Mouse (Mus musculus) cerebellum, postnatal 4 days (tissue): ENCODE data around the gene Vgll4.

ENCODE experiments used
- DNase-seq, 2 experiments: peaks; one replicate each; pipeline ENCODE4 v3.0.0; 2022; ENCODE audit warnings: low spot score in 2 of 2, mixed read lengths in 1 of 2

Vgll4 gene

DNA sequence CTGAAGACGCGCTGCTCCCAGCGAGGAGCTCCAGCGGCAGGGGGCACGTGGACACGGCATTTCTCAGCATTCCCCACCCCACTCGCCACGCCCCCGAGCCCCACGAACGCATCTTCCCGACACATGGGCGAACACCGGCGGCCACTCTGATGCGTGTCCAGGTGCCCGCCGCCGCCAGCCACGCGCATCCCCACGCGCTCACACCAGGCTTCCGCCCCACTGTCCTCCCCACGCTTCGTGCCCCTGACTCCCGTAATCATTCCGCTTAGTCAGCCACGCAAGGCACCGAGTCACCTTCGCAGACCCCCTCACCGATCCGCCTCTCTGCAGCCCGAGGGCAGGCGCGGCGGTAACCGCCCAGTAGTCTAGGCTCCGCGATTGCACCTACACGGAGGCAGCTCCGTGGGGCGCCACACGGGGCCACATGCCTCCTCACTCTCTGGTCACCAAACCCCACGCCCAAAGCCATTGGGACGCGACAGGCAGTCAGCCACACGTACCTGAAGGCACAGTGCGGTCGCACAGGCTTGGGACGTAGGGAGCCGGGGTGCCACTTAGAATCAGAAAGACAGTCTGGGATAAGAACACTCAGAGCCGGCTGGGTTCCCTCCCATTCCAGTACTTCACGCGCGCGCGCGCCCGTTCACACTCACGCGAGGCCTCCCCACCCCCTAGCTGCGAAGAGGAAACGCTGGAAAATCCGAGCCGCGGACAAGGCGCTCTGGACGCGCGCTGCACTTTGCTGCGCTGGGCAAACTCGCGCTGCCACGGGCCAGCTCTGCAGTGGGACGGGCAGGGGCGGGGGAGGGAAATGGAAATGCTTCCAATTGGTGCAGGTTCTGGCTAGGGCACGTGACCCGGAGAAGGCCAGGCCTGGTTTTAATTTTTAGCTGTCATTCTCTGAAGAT lies at the start of gene Vgll4:
Gene Vgll4, minus strand, starts transcription at position 782 of the 908 bp plus-strand sequence.
- peak; percentile 37 to 58 for DNase-seq

DNA sequence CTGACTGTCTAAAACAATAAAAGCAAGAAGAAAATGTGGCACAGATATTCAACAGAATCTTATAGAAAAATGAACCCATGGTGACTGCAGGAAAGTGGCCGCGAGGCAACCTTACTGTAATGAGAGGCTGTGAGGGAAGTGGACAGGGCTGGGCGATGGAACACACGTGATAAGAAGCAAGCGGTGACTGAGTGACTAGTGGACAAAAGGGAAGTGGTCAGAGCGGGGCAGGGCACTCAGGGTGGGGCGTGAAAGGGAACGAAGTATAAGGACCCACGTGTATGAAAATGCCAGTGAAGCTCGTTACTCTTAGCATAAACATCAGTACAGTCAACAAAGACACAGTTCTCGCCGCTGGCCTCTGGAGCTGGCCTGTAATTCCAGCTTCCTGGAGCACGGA lies 45.7 kb upstream of the Vgll4 start:
- DNase-seq, result no peak

DNA sequence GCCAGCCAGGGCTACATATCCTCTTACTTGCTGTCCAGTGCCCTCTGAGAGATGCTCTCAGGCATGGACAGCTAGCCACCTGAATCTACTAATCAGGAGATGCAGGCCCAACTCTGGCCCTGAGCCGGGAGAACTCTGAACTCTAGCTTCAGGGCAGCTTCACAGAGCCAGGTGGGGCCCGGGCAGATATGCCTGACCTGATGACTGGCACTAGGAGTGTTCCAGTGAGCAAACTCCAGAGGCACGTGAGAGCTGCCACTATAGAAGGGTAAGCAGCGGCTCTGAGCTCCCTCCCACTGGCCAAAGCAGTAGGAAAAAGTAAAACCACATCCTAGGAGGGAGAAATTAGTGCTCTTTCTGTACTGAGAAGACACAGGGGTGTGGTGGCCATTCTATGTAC lies 43.8 kb upstream of the Vgll4 start:
- no peak for DNase-seq

DNA sequence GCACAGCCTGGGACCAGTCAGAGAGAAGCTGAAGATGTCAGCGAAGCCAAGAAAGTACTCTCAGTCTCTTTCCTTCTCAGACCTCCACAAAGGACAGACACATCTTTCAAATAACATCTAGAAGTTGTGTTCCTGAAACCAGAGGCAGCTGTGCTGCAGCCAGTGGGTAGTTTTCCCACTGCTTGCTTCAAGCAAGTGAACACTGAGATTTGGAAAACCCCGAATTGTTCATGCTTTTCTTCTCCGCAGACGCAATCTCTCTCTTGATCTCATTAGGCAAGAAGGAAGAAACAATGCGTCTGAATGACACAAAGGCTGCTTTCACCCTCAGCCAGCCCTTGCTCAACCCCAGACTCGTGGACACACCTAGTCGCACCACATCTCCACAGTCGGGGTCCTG lies 42.0 kb upstream of the Vgll4 start:
- no peak for DNase-seq

DNA sequence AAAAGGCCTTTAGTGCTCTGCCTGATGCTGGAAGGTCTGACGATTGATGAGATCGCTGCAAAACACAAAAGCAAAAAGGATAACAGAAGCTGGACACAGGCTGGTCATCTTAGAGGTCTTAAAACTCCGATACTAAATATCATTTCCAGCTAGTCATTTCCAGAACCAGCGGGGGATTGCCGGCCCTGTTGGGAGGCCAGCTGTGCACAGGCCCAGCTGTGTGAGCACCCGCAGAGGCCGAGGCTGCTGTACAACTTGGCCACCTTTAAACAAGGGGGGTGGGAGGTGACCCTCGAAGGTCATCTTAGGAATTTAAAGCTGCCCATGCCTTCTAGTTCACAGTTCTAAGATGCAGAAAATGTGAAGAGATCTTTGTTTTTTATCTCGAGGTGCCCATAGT lies 41.0 kb upstream of the Vgll4 start:
- DNase-seq, result no peak

DNA sequence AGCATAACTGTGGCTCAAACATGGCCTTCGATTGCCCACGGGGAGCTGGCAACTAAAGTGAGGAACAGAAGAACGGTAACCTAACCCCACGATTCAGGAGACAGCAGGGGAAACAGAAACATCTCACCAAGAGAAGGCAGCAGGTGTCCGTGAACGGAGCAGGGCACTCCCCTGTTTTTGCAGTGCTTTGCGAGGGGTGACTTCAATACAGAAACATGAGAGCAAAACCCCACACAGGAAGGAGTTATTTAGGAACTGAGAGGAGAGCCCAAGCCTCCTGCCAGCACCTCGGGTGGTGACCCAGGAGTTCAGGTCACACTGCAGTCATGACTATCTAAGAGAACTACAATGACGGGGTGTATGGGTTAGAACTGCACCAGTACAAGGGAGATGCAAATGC lies 40.5 kb upstream of the Vgll4 start:
- DNase-seq, result no peak

DNA sequence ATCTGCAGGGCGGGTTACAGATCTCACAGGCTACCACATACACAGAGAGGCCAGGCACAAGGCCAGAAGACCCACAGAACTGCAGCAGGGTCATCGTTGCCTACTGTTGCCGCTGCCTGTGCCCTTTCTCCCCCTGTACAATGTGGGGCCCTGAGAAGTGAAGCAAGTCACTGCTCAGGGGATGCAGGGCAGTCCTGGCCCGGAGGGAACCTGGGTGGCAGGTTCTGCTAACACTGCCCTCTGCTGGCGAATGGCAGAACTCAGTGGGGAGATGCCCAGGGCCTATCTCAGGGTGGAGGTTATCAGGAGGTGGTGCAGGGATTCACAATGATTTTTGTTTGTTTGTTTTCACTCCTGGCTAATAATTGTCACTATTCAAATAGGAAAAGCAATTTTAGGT lies 37.9 kb upstream of the Vgll4 start:
- DNase-seq, result peak; percentile 63 to 81

DNA sequence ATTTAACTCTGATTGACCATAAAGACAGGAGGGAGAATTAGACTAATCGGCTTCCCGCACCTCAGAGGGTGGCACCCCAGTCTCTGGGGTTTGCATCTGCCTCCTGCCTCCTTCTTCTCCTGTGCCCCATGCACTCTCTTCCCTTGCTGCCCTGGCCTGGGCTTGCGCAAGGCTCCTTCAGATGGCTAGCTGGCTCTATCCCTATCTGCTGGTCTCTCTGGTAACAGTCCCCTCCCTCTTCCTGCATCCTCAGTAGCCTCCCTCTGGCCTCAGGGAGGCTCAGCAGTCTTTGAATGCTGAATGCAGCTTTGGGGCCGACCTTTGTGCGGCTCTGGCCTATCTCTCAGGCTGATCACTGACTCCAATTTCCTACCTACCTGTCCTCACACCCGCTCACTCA lies 37.2 kb upstream of the Vgll4 start:
- DNase-seq, result no peak

DNA sequence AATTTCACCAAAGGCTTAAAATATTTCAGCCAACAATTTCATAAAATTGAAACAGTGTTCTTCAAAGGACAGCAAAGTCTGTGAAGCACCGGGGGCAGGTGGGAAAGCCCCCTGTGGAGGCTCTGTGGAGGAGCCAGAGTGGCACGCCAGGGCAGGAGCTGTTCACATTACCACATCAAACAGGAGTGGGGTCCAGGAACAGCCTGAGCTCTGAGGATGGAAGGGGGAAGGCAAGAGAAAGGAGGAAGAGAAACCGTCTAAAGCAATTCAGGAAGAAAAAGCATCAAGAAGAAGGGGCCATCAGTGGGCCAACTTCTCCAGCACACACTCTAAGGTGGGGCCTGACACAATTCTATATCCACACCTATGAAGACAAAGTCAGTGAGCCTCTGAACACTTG lies 36.3 kb upstream of the Vgll4 start:
- no peak for DNase-seq

DNA sequence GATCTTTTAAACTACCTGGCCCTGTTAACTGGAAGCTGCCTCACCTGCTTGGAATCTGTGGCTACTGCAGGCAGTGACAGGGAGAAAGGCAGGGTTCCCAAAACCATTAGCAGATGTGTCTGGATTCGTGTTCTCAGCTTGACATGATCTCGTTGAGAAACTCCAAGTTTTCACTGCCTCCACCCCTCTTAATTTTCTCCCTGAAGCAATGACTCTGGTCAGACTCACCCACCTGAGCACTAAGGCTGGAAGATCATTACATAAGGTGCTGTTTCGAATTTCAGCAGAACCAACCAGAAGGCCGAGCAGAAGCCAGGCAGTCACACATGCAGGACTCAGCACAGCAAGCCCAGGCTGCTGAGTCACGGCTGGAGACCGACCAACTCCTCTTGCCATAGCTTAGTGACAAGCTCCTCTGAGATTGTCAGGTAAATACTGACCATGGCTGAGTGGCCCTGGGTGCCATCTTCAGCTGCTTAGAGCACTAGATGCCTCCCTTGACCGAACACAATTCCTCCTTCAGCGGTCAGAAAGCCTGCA lies 35.6 kb upstream of the Vgll4 start:
- DNase-seq, result no peak

DNA sequence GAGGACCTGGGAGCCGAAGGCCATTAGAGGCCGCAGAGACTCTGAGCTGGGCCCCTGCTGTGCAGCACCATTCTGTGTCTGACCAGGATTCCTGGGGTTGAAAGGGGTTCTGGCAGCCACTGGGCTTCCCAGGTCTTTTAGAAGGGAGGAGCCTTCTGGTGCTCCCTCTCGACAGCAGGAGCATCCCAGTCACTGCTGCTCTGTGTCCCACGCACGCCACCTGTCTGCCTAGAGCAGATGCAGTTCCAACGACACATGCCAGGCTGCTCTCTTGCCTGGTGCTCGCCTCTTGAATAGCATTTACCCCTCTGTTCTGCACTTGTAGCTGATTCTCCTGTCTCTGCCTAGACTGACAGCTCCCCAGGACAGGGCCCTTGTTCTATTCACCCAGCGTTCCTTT lies 34.8 kb upstream of the Vgll4 start:
- DNase-seq, result no peak

DNA sequence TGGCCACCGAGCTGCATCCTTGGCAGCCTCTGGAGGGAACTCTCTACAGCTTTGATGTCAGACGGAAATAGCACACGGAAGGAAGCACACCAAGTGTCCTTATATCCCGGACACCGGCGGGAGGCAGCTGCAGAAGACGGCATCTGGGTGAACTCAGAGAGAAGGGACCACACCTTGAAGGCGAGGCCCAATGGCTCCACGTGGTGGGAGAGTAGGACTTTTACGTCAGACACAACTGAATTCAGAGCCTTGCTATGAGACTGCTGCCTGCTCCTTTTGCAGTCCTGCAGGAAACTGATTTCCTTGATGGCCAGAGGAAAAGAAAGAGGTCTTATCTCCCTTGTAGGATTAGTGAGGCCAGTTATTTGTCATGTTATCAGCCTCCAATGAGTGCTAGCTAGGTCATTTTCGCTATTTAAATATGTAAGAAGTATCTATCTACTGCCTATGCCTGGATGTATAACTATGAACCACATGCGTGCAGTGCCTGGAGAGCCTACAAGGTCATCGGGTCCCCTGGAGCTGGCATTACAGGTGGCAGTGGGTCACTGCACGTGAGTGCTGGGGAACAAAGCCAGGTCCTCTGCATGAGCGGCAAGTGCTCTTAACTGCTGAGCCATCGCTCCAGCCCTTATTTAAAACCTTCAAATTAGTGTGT lies 28.7 kb upstream of the Vgll4 start:
- no peak for DNase-seq

DNA sequence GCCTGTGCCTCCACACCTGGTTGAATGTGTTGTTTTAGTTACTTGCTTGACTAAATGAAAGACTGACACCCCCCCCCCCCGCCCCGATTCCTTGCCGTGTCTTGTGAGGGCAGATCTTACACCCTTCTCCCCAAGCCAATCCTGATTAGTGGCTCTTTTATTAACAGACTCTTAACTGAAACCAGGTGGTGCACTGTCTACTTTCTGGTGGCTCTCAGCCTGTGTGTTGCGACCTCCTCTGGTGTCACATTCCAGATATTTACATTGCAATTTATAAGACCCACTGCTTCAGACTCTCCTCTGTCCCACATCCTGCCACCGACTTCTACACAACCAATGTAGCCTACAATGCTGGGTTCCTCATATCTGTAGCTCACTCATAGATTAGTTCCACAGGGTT lies 27.7 kb upstream of the Vgll4 start:
- no peak for DNase-seq

DNA sequence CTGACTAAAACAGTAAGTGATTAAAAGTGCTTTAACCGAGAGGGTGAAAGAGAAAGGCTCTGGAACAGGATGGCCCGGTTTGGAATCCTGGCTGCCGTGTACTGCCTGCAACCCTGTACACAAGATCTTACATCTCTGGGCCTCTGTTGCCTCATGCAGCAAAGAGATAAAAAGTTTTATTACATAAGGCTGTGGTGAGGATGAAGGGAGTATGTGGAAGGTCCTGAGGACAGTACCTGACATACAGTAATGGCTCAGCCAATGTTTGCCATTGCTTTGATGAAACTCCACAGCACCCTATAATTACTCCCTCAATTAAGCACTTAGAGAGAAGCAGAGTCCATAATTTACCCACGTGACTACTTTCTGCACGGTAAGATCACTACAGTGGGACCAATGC lies 27.1 kb upstream of the Vgll4 start:
- DNase-seq, result no peak

DNA sequence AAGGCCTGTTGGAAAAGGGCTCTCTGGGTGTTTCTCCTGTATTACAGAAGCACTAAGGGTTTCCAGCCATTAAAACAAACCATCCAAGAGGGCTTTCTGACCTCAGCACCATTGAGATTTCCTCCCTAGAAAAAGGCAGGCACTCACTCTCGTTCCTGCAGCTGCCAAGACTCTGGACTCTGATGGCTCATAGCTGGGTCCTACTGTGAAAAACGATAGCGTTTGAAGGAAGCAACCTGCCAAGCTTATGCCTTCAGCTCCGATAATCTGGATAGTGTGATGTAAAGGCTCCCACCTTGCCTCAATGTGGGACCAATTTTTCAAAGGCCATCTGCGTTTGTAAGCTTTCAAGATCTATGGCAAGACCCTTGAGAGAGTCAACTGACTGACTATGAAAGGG lies 24.3 kb upstream of the Vgll4 start:
- DNase-seq, result no peak

DNA sequence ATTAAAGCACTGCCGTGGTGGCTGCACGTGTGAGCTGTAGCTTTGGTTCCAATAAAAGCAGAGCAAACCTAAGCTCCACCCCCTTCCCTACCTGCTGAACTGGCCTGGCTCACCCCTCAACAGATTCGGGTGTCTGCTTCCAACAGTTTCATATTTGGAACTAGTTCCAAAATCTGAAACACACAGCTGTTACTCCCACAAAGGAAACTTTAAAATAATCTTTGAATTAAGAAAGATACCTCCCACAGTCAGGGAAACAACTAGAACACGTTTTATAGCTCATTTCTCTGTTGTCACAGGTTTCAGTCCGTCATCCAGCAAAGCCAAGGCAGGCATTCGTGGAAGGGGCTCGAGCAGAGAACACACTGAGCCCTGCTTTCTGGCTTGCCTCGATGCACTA lies 23.9 kb upstream of the Vgll4 start:
- DNase-seq, result no peak

DNA sequence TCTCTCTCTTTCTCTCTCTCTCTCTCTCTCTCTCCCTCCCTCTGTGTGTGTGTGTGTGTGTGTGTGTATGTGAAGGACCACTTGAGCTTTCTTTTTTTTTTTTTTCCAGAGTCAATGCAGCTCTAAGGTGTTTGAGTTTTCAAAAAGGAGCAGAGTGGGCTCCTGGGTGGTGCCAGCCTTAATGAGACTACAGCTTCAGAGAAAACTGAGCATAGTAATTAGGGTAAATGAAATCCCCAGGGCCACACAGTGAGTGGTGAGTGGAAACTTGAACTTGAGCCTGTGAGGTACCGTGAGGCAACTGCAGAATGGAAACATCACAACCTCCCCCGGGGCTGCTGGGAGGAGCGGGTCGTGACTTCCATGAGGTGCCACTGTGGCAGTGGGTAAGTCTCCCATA lies 22.1 kb upstream of the Vgll4 start:
- no peak for DNase-seq

DNA sequence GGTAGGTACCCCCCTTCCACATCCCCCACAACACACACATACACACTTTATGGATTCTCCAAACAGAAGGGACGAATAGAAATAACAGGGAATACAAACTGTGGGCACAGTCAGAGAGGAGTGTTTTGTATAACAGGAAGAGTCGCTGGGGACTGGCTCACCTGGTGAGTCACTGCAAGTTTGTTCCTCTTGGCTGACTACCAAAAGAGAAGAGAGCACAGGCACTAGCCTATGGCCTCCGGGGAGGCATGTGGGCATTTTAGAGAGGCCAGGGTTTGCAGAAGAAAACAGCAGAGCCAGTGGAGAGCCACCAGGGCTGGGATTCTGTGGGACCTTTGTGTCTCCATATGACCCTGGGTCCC lies 18.8 kb upstream of the Vgll4 start:
- no peak for DNase-seq

DNA sequence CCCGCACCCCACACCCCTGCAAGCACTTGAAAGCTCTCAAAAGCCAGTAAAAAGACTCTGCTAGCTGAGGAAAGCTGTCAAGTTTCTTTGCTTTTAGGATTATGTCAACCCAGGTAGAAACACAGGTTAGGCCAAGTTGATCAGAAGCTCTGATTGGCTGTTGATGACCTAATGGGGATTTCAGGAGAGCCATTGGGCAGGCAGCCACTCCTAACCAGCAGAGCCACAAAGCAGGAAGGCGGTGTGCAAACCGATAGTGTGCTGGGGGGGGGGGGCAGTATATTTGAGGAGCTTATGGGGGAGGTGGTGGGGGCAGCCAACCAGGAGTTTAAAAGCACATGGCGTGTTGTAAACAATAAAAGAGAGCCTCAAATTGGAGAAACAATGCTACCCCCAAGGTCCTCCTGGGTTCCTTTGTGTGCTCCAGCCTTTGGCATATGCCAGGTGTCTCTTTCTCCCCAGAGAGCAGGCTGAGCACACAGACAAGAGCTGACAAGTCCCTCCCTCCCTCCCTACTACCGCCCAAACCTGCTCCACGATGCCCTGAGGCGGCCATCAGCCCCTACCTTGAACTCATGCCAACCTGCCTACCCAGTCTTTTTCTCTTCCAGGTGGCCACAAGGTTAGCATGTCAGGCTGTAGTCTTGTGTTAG lies 18.3 kb upstream of the Vgll4 start:
- DNase-seq, result no peak

DNA sequence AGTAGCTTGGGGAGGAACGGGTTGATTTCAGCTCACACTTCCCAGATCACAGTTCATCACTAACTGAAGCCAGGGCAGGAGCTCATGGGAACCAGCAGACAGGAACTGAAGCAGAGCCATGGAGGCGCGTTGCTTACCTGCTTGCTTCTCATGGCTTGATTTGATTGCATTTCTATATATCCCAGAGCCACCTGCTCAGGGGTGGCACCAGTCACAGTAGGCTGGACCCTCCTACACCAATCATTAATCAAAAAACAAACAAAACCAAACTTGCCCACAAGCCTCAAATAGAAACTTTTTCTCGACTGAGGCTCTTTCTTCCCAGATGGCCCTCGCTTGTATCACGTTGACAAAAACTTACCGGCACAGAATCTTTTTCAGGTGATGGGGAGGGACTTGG lies 12.9 kb upstream of the Vgll4 start:
- DNase-seq, result no peak

DNA sequence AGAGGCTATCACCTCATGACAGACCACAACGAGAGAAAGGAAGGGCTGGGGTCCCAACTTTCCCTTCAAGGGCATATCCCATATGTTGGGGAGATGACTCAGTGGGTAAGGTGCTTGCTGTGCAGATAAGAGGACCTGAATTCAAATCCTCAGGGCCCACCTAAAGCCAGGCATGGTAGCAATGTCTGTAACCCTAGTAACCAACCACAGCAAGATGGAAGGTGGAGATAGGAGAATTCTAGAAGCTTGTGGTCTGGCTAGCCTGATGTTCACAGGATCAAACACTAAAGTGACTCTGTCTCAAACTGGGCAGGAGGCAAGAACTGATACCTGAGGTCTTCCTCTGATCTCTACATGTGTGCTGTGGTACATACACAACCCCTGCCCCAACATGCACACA lies 9.9 kb upstream of the Vgll4 start:
- DNase-seq, result no peak

DNA sequence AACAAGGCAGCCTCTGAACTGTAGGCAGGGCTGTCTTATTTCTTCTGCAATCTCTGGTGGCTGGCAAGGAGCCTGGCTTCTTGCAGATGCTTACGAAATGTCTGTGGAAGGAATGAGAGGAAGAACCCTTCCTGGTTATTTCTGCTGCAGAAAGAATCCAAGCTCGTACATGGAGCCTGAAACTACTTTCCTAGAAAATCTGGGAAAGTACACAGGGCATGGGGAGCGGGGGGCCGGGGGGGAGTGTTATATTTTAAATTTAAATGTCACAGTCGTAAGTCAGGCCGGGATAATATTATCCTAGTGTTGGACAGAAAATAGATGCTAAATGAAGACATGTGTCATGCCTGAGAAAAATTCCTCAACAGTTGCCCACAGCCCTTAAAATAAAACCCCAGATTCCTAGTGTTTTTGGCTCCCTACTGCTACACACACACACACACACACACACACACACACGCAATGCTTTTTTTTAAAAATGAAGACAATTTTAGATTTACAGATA lies 7.2 kb upstream of the Vgll4 start:
- DNase-seq, result no peak

DNA sequence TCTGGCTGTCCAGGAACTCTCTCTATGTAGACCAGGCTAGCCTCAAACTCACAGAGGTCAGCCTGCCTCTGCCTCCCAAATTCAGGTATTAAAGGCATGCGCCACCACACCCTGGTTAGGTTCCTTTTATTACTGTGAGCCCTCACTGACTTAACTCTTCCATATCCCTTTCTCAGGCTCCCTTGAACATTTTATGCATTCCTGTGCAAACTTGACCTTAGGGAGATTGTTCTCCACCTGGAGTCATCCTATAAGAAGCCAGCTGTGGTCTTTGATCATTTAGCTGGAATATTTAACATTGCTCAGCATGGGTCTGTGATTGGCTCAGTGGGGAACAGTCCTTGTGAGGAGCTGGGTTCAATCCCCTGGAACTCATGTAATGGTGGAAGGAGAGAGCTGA lies 4.5 kb upstream of the Vgll4 start:
- DNase-seq, result no peak
